Mouse (Mus musculus): ENCODE data around the gene Pla2g10. TPM values are rescaled to one million over a fixed set of nuclear protein-coding genes. Genes with fewer than 3 reads are reported as not detected.

Pla2g10 gene
- total RNA-seq, 2 experiments from 2014 or later: not detected

Other genes with a start within 250 kb of the Pla2g10 start
- gene Parn, start 62.8 kb downstream of the Pla2g10 start, total RNA-seq (2021): 10 to 100 TPM; 27.7 to 30.8 TPM
- gene Bfar, start 59.1 kb downstream of the Pla2g10 start, total RNA-seq (2021): 10 to 100 TPM; 44.9 to 46.0 TPM
- gene 3110001I22Rik, start 59.1 kb downstream of the Pla2g10 start, total RNA-seq (2021): 1 to 10 TPM; 3.1 to 4.2 TPM
- gene Rrn3, start 49.7 kb upstream of the Pla2g10 start, total RNA-seq (2021): 10 to 100 TPM; 43.5 to 47.5 TPM
- gene Ntan1, start 87.9 kb upstream of the Pla2g10 start, total RNA-seq (2021): 10 to 100 TPM; 81.7 to 85.0 TPM
- 10 to 100 TPM; 70.4 to 78.1 TPM for gene Pdxdc1, start 172.1 kb upstream of the Pla2g10 start, total RNA-seq (2021)
- gene Mpv17l, start 172.2 kb upstream of the Pla2g10 start, total RNA-seq (2021): 10 to 100 TPM; 75.7 to 78.4 TPM

All from layer of hippocampus, postnatal 14 days (tissue).